Mouse (Mus musculus): ENCODE data around the gene Ces5a. TPM values are rescaled to one million over a fixed set of nuclear protein-coding genes. Genes with fewer than 3 reads are reported as not detected.

The Ces5a gene
- not detected for polyA plus RNA-seq (2017; shearing (Covaris generic))

DNA sequence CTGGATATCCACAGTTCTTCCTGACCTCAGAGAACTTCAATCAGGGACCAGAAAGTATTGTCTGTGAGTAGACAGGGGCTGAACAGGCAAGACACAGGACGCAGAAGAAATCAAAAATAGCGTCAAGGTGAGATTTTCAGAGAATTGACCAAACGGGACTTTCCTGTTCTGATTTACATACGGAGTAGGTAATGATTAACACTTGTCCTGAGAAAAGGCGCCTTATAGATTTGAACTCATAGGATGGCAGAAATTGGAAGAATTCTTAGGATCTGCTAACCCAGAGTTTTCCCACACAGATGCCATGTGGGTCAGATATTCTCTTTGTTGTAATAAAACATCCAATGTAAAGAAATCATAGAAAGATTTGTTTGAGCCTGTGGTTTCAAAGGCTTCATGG lies at the start of gene Ces5a:
TSS of gene Ces5a (minus strand) at position 101 of the 400 bp plus-strand sequence.

Other genes starting within 250 kb of the Ces5a start
- gene Ces1g, start 198.5 kb downstream of the Ces5a start, polyA plus RNA-seq (2017; shearing (Covaris generic)), result not detected
- not detected for gene Ces1h, start 156.1 kb downstream of the Ces5a start, polyA plus RNA-seq (2017; shearing (Covaris generic))

Measured in naive thymus-derived CD4-positive, alpha-beta T cell, adult 5 months (primary cell).